Mouse (Mus musculus) kidney, adult 18-20 months (tissue): Measurements from ENCODE around the gene Rps16.
A peak's percentile ranks its signal among the peaks of the same experiment; 100 is the strongest.

Experiments
- DNase-seq: peaks from one replicate; pipeline ENCODE4 v3.0.0; 2021

The Rps16 gene

GRCm38 (mm10) chr7:28392429-28393271, 42.2 kb downstream of the Rps16 start, which contains the start of the genes Med29 and Paf1:
Med29 (minus strand) TSS chr7:28392708.
Paf1 (plus strand) TSS chr7:28392951.
- DNase-seq, result peak; percentile 96

GRCm38 (mm10) chr7:28393272-28393951, 43.0 kb downstream of the Rps16 start:
- no peak for DNase-seq

DNA sequence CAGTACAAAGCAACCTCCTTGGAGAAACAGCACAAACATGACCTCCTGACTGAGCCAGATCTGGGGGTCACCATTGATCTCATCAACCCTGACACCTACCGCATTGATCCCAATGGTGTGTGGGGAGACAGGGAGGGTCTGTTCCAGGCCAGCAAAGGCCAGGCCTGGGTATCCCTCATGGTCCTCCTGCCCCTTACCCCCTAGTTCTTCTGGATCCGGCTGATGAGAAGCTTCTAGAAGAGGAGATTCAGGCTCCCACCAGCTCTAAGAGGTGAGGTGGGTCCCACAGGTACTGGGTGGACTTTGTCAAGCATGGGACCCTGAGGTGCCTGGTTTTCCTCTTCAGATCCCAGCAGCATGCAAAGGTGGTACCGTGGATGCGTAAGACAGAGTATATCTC, 45.0 kb downstream of the Rps16 start:
- no peak for DNase-seq

DNA sequence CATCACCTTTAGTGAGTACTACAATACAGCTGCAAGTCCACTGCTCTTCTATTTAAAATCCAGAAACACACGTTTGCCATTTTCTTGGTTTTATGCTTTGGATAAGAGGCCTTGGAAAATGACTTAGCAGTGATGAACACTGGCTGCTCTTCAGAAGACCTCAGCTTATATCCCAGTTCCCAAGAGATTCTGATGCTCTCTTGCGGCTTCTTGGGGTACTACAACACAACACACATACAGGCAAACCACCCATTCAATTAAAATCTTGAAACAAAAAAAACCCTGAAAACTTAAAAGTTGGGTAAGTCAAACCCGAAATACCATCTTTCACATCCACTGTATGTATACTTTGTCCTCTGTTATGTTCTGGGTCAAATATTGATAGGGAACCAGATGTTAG, 47.5 kb downstream of the Rps16 start:
- no peak for DNase-seq

DNA sequence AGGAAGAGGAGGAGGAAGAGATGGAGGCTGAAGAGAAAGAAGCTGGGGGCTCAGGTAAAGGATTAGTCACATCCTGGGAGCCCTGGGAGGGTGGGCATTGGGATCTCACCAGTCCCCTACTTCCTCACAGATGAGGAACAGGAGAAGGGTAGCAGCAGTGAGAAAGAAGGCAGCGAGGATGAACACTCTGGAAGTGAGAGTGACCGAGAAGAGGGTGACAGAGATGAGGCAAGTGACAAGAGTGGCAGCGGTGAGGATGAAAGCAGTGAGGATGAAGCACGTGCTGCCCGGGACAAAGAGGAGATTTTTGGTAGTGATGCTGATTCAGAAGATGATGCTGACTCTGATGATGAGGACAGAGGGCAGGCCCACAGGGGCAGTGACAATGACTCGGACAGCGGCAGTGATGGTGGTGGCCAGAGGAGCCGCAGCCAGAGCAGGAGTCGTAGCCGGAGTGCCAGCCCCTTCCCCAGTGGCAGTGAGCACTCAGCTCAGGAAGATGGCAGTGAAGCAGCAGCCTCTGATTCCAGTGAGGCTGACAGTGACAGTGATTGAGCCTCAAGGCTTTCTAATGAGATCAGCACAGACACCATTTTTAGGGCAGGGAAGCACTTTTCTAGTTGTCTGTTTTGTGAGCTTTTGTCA, 48.4 kb downstream of the Rps16 start:
- DNase-seq, result no peak

- DNase-seq, result no peak
Measured at GRCm38 (mm10) chr7:28401030-28401429, 50.6 kb downstream of the Rps16 start.

GRCm38 (mm10) chr7:28401942-28402341, 51.5 kb downstream of the Rps16 start:
- DNase-seq, result no peak
